Mouse (Mus musculus) A20 (cell line): ENCODE measurements around the gene Prrx2.

Source experiments
- DNase-seq: peaks from one replicate; pipeline ENCODE4 v3.0.0-alpha.2; 2011; ENCODE audit warnings: low read depth, low spot score

The Prrx2 gene

DNA sequence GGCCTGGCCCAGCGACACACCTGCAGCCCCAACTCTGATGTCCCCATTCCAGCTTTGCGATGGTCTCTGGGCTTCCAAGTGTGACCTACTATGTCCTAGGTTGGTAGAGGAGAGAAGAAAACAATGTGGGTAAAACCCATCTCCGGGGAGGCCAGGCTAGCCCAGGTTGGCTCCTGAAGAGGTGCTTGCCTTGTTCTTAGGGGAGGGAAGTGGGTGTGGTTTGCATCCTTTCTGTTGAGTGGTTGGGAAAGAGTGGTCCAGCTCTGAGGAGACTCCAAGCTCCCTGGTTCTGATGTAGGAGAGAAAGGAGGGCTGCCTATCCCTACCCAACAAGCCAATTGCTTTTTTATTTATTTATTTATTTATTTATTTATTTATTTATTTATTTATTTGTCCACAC, 30.7 kb downstream of the Prrx2 start:
- DNase-seq = no peak

- DNase-seq = no peak
Measured at GRCm38 (mm10) chr2:30870863-30871262, 36.1 kb downstream of the Prrx2 start.

DNA sequence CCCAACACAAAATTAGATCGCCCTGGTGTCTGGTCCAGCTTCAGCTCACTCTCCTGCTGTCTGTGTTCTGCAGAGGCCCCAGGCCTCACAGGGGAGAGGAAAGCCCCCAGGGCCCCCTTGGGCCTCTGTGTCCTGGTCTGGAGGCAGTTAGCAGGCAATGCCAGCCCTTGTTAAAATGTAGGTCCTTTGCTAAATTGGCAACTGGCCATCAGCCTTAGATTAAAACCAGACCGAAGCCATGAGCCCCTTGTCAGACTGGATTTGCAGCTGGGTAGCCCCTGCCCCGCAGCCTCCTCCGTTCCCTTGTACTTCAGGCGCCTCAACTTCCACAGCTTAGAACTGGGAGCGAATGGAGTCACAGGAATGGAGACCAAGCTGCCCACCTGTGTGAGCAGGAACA, 37.9 kb downstream of the Prrx2 start:
- no peak for DNase-seq

DNA sequence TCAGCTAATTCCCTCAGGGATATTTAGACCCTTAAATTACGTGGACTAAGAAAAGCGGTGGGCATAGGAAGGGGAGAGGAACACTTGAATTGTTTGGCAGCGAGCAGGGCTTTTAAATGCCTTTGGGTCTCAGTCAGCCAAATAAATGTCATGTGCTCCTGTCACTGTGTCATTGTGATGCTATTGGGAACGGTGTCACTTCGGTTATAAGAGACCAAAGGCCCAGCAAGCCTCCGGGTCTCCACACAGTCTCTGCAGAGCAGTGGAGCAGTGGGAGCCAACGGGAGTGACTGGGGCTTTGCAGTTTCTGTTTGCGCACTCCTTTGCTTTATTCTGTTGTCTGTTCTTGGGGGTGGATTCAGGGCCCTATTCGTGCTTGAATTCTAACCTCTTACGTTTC, 39.7 kb downstream of the Prrx2 start:
- DNase-seq = no peak

- DNase-seq = no peak
Measured at GRCm38 (mm10) chr2:30875096-30875495, 40.3 kb downstream of the Prrx2 start.

DNA sequence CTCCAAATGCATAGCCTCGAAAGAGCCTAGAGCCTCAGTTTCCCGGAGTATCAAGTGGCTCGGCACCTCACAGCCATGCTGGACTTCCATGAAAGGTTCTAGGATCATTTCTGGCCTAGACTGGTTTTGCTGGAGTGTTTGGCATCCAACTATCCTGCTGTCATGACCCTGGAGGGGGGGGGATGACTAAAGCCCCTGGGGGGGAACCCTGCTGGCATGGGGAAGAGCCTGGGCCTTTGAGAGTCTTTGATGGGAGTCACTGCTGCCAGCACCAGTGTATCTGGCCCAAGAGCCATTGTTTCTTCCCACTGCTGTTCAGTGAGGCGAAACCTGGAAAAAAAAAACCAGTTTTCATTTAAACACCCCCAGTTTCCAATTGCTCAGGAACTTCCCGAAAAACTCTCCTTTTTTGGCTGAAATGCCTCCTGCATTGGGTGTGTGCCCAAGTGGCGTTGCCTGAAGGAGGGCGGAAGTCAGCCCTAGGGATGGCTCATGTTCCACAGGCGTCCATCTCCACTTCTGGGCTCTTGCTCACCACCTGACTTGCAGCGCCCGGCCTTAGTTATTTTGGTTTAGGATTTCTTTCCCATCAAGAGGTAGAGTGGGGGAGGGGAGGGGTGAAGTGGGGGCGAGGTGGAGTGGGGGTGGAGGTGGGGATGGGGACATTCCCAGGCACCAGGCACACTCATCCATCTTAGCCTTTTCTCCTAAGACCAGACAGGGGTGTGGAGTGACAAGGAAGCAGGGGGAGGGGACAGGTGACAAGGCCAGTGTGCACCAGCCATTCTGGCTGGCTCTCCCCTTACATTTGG, 41.1 kb downstream of the Prrx2 start:
- DNase-seq = no peak

GRCm38 (mm10) chr2:30879481-30879880, 44.7 kb downstream of the Prrx2 start:
- no peak for DNase-seq

- DNase-seq = no peak
Measured at GRCm38 (mm10) chr2:30881215-30881614, 46.4 kb downstream of the Prrx2 start.

DNA sequence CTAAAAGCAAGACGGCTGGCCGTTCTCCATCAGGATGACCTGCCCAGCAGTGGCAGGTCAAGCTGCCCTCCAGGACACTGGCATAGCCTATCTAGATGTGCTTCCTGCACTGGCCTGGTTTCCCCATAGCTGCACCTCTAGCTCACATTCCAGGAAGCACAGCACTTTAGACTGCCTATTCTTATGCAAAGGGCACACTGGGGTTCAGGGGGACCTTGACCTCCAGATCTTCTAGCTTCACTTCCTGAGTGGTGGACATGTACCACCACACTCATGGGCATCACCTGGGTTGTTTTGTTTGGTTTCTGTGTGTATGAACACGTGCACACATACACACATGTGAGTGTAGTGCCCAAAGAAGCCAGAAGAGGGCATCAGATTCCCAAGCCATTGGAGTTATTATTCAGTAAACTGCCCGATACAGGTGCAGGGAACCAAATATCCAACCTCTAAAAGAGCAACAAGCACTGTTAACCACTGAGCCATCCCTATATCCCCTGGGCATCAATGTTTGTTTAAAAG, 50.1 kb downstream of the Prrx2 start:
- DNase-seq = no peak

DNA sequence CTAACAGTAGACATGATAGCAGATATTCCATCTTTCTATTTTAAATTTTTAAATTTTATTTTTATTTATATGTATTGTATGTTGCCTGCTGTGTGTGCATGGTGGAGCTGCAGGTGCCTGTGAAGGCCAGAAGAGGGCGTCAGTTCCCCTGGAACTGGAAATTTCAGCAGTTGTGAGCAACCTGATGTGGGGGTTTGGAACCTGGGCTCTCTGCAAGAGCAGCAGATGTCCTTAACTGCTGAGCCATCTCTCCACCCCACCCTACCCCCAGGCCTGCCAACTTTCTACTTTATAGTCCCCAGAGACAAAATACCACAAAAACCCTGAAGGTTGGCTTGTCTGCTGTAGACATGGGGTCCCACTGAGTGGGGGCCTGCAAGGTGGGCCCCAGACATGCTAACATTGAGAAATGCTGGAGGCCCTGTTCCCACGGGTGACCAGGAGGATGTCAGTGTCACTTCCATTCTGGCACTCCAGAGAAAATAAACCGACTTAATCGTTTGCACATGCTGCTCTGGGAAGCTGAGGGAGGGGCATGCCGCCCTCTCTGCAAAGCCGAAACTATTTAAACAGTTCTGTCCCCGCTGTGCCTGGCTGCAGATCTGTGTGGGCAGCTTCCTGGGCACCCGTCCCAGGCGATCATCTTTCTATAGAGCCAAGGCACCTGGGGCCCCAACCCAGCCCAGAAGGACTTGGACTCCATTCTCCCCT, 50.8 kb downstream of the Prrx2 start:
- no peak for DNase-seq

- DNase-seq = peak; percentile 52
Measured at GRCm38 (mm10) chr2:30891002-30891401, 56.2 kb downstream of the Prrx2 start.

DNA sequence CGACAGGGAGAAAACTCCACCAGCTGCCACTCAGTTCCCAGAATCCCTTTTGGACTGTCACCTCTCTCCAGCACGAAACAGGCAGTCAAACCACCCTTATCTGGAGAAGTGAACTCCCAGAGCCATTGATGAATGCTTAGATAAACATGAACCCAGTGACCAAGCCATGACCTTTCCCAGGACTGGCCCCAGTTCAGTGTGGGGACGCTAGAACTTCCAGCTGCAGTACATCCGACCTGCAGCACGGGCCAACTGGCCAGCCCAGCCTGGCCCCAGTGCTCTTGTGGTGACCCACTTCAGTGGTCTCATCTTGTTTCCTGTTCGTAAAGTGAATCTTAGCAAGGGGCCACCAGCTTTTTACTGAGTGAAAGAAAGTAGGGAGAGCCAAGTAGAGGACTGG, 58.6 kb downstream of the Prrx2 start:
- no peak for DNase-seq

- no peak for DNase-seq
Measured at GRCm38 (mm10) chr2:30893946-30894345, 59.2 kb downstream of the Prrx2 start.

DNA sequence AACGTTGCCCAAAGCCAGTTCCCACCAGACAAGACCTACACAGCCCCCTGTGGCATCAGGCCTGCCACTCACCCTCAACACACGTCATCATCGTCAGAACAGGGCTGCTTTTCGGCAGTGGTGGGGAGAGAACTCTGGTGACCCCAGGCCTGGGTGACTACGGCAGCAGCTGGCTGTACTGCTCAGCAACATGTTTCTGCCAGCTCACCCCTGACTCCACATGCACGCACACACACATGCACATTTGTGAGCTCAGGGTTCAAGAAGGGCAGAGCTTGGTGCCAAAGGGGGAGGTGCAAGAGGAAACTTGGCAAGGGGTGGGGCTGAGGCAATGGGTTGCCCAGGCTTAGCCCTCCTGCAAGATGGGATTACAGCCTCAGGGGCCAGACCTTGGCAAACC, 62.5 kb downstream of the Prrx2 start:
- DNase-seq = no peak

DNA sequence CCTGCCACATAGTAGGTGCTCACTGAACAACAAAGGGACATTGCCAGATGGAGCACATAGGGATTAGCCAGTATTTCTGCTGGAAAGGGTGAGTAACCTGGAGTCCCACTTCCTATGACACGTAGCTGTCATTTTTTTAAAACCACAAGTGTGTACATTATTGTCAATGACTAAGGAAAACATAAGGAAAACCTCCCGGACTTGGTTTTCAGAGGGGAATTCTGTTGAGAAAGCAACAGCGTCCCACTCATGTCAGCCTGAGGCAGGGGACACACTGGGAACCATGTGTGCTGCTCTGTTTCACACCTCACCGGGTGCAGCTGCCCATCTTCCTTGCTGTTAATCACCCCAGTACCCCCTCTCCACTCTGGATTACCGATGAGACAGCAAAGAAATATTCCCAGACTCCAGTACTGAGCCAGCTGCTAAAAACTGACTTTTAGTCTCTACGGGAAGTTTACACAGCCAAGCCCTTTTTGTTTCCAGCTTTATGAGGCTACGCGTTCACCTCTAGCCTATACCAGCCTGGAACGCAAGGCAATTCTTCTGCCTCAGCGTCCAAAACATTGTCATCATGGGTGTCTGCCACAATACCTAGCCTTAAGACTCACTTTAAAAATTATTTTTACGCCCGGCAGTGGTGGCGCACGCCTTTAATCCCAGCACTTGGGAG, 64.8 kb downstream of the Prrx2 start:
- no peak for DNase-seq

DNA sequence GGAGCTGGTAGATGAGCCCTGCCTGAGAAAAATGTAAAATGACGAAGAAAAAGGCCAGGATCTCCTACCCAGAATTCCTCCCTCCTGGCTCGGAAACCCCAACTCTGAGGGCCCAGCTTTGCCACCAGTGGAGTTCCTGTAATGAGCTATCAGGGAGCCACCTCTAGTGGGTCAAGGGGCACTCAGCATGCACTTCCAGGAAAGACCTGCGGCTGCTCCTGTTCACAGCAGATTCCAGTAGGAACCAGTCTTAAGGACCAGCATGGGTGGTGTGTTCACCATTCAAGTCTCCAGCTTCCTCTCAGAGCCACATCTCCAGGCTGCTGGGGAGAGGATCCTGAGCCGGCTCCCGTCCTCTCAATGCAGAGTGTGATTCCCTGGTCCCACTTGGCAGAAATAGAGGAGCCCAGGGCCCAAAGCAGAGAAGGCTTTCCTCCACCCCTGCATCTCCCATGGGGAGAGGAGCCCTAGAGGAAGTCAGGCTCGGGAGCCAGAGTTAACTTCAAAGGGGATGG, 66.9 kb downstream of the Prrx2 start:
- no peak for DNase-seq

GRCm38 (mm10) chr2:30902256-30902655, 67.5 kb downstream of the Prrx2 start:
- no peak for DNase-seq

DNA sequence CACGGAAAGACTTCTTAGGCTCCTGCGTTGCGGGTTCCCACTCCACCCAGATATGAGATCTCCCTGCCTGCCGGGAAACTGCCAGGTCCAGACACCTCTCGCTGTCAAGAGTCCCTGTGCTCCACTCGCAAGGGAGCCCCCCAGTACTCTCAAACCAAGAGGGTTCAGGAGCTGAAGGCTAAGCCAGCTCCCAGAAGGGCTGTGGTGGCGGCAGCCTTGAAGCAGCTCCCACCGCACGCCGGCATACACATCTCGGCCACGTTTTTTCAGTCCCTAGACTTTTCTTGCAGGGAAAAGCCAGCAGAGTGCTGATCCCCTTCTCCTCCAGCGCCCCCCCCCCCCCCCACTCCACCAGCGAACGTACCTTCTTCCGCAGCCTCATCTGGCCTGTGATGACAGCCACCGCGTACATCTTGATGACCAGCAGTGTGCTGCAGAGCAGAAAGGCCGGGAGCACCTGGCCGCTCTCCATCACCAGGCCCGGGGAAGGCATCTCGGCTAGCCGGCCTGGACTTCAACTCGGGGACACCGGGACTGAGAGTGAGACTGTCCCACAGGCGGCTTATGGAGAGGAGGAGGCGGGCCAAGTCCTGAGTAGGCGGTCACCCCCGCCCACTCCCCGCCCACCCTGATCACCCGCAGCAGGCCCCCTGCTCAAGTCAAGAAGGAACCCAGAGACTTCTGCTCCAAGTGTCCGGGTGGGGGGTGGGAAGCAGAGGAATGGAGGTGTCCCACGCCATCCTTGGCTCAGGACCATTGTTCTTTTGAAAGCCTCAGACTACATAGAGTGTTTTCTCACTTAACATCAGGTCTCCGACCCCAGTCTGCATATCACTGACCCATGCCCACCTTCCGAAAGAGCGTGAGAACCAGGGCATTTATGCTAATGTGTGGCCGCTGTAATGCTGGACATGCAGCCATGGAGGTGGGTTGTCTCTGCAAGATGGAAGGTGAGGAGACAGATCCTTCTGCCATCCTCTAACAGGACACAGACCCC, 68.3 kb downstream of the Prrx2 start:
- DNase-seq = no peak

DNA sequence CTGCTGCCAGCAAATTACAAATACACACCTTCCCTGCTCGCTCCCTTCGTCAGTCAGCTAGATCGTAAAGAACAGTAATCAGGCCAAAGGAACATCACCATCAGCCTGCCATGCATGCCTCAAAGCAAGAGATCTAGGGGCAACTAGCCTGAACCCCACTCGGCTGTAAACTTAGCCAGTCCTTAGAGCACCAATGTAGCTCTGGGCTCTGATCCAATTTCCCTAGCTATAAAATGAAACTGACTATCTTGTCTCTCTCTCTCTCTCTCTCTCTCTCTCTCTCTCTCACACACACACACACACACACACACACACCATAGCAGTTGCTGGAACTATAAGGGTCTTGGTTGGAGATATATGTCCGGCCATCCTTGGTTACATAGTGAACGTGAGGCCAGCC, 69.5 kb downstream of the Prrx2 start:
- no peak for DNase-seq

DNA sequence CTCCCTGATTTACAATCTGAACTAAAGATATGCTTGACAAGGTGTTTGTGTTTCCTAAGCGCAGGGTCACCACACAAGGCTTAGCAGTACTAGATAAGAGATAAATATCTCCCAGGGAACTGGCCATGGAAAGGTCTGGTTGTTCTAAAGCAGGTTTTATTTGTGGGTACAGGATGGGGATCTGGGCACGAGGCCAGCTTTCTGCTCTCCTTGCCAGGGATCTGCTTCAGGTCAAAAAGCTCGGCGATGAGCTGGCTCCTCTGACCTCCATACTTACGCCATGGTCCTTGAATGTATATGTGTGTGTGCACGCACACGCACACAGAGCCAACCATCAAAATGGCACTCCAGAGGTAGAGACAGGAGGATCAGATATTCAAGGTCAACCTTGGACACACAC, 70.2 kb downstream of the Prrx2 start:
- no peak for DNase-seq

DNA sequence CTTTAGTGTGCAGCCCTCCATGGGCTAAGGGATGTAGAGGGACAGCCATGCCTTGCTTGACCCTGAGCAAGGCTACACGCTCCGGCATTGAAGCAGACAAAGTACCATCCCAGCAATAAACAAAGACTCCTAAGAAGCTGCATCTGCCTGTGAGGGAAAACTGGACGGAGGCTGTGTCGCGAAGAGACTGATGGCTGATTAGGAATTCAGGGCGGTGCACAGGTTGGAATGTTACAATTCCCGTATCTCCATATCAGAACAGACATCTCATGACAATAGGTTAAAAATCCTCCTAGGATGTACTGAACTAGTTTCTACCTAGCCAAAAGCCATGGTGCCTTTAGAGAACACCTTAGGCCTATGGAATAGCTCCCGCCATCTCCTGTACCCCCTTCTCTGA, 71.1 kb downstream of the Prrx2 start:
- no peak for DNase-seq
